Mouse (Mus musculus) inflammation-experienced regulatory T-cells, adult 6 months (primary cell): ENCODE data around the gene Mapkbp1. TPM values are rescaled to one million over a fixed set of nuclear protein-coding genes. Genes with fewer than 3 reads are reported as not detected.
A peak's percentile ranks its signal among the peaks of the same experiment; 100 is the strongest.

Experiments
- ATAC-seq: one replicate; pipeline ENCODE4 v1.8.0; 2017
- polyA plus RNA-seq, 3 experiments: library from polyadenylated mRNA; unstranded; fragments of 100-300 nt; shearing (Covaris generic); gene quantifications; one replicate each; pipeline ENCODE4 v1.2.1; 2017

The Mapkbp1 gene
- polyA plus RNA-seq, 3 experiments from 2014 or later = 1.2 to 3.1 (median 1.6) TPM

- ATAC-seq = no peak
Measured at GRCm38 (mm10) chr2:120055923-120056322, 83.4 kb downstream of the Mapkbp1 start.

- no peak for ATAC-seq
Measured at GRCm38 (mm10) chr2:120058818-120059217, 86.3 kb downstream of the Mapkbp1 start.

- no peak for ATAC-seq
Measured at GRCm38 (mm10) chr2:120059466-120059865, 87.0 kb downstream of the Mapkbp1 start.

GRCm38 (mm10) chr2:120060190-120060589 is 87.7 kb downstream of the Mapkbp1 start:
- ATAC-seq = no peak

- ATAC-seq = no peak
Measured at GRCm38 (mm10) chr2:120060651-120061050, 88.2 kb downstream of the Mapkbp1 start.

GRCm38 (mm10) chr2:120062248-120062647 is 89.7 kb downstream of the Mapkbp1 start:
- no peak for ATAC-seq

- no peak for ATAC-seq
Measured at GRCm38 (mm10) chr2:120064639-120065038, 92.1 kb downstream of the Mapkbp1 start.

GRCm38 (mm10) chr2:120065243-120065642 is 92.7 kb downstream of the Mapkbp1 start:
- no peak for ATAC-seq

- no peak for ATAC-seq
Measured at GRCm38 (mm10) chr2:120066224-120066623, 93.7 kb downstream of the Mapkbp1 start.

GRCm38 (mm10) chr2:120068555-120069465 is 96.3 kb downstream of the Mapkbp1 start:
- ATAC-seq = no peak

- no peak for ATAC-seq
Measured at GRCm38 (mm10) chr2:120069466-120069990, 97.0 kb downstream of the Mapkbp1 start.

GRCm38 (mm10) chr2:120074096-120074495 is 101.6 kb downstream of the Mapkbp1 start:
- no peak for ATAC-seq

- peak; percentile 35 for ATAC-seq
Measured at GRCm38 (mm10) chr2:120076076-120076705, 103.7 kb downstream of the Mapkbp1 start.

Other genes starting within 250 kb of the Mapkbp1 start
- gene Itpka, start 230.4 kb upstream of the Mapkbp1 start, polyA plus RNA-seq = under 1 TPM in 2 of 3 experiments, not detected in 1; 0.32 to 0.39 TPM
- under 1 TPM in 1 of 3 experiments, not detected in 2; 0.15 TPM for gene Ltk, start 212.3 kb upstream of the Mapkbp1 start, polyA plus RNA-seq
- gene Rpap1, start 185.2 kb upstream of the Mapkbp1 start, polyA plus RNA-seq = 10 to 100 TPM; 13.7 to 20.3 (median 14.9) TPM
- 1 to 10 TPM; 1.5 to 2.1 (median 1.6) TPM for gene Tyro3, start 175.0 kb upstream of the Mapkbp1 start, polyA plus RNA-seq
- 10 to 100 TPM; 22.2 to 45.3 (median 39.9) TPM for gene Mga, start 75.5 kb upstream of the Mapkbp1 start, polyA plus RNA-seq
- 10 to 100 TPM; 17.0 to 24.3 (median 22.5) TPM for gene Jmjd7, start 54.8 kb downstream of the Mapkbp1 start, polyA plus RNA-seq
- gene Gm28042, start 54.8 kb downstream of the Mapkbp1 start, polyA plus RNA-seq = 1 to 10 TPM in 2 of 3 experiments, under 1 TPM in 1; 0.95 to 2.8 (median 1.4) TPM
- gene Pla2g4b, start 60.7 kb downstream of the Mapkbp1 start, polyA plus RNA-seq = 1 to 10 TPM in 2 of 3 experiments, under 1 TPM in 1; 0.60 to 3.4 (median 2.5) TPM
- 10 to 100 TPM in 1 of 3 experiments, 1 to 10 TPM in 2; 2.9 to 16.2 (median 3.9) TPM for gene Ehd4, start 181.9 kb downstream of the Mapkbp1 start, polyA plus RNA-seq